Mouse (Mus musculus): ENCODE results near the gene Coasy.

DNA sequence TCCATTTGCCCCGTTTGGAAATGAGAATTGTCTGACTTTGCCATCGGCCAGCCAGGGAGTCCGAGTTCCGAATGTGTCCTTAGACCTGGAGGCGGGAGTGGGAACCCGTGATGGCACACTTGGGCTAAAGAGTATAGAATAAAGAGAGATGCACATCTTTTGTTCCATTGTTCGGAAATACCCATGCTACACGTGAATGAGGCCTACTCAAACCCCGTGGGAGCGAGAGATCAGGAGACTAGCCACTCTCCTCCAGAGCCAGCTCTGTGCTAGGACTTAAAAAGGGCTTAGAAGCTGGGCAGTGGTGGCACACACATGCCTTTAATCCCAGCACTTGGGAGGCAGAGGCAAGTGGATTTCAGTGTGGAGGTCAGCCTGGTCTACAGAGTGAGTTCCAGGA is 22.9 kb upstream of the Coasy start:
- no peak for TF ChIP-seq EP300 (optimal IDR thresholded peaks at IDR 0.05)
- no peak for TF ChIP-seq CTCF (IDR thresholded peaks at IDR 0.05; ENCODE audit: low read depth)
